Mouse (Mus musculus): ENCODE results near the gene Hes2. TPM values are rescaled to one million over a fixed set of nuclear protein-coding genes. Genes with fewer than 3 reads are reported as not detected.

Gene Hes2
- polyA plus RNA-seq, 1 experiment from 2014 or later: not detected

Other genes with a start within 250 kb of the Hes2 start
- 47.2 and 48.3 TPM in 2 replicates for gene Dnajc11, start 225.2 kb upstream of the Hes2 start, polyA plus RNA-seq (2015; fragmentation: Nextera tagmentation; extraction: Ambion mirVana)
- gene Thap3, start 169.9 kb upstream of the Hes2 start, polyA plus RNA-seq (2015; fragmentation: Nextera tagmentation; extraction: Ambion mirVana): 30.7 and 41.4 TPM in 2 replicates
- 10.0 and 11.3 TPM in 2 replicates for gene Phf13, start 162.6 kb upstream of the Hes2 start, polyA plus RNA-seq (2015; fragmentation: Nextera tagmentation; extraction: Ambion mirVana)
- gene Klhl21, start 150.1 kb upstream of the Hes2 start, polyA plus RNA-seq (2015; fragmentation: Nextera tagmentation; extraction: Ambion mirVana): 8.9 and 10.2 TPM in 2 replicates
- 18.4 and 18.9 TPM in 2 replicates for gene Zbtb48, start 131.2 kb upstream of the Hes2 start, polyA plus RNA-seq (2015; fragmentation: Nextera tagmentation; extraction: Ambion mirVana)
- gene Tas1r1, start 120.3 kb upstream of the Hes2 start, polyA plus RNA-seq (2015; fragmentation: Nextera tagmentation; extraction: Ambion mirVana): 0.32 and 0.59 TPM in 2 replicates
- 22.8 and 24.9 TPM in 2 replicates for gene Nol9, start 119.5 kb upstream of the Hes2 start, polyA plus RNA-seq (2015; fragmentation: Nextera tagmentation; extraction: Ambion mirVana)
- gene Plekhg5, start 86.4 kb upstream of the Hes2 start, polyA plus RNA-seq (2015; fragmentation: Nextera tagmentation; extraction: Ambion mirVana): 3.4 and 3.9 TPM in 2 replicates
- gene Tnfrsf25, start 42.9 kb upstream of the Hes2 start, polyA plus RNA-seq (2015; fragmentation: Nextera tagmentation; extraction: Ambion mirVana): 37.7 and 44.1 TPM in 2 replicates
- gene Espn, start 6.5 kb upstream of the Hes2 start, polyA plus RNA-seq (2015; fragmentation: Nextera tagmentation; extraction: Ambion mirVana): 3.2 and 3.6 TPM in 2 replicates
- 65.1 and 98.8 TPM in 2 replicates for gene Acot7, start 19.3 kb downstream of the Hes2 start, polyA plus RNA-seq (2015; fragmentation: Nextera tagmentation; extraction: Ambion mirVana)
- 1.2 and 1.4 TPM in 2 replicates for gene Gpr153, start 115.4 kb downstream of the Hes2 start, polyA plus RNA-seq (2015; fragmentation: Nextera tagmentation; extraction: Ambion mirVana)
- gene Hes3, start 132.8 kb downstream of the Hes2 start, polyA plus RNA-seq (2015; fragmentation: Nextera tagmentation; extraction: Ambion mirVana): 0.07 TPM in 1 of 2 replicates, not detected in the other
- gene Icmt, start 138.4 kb downstream of the Hes2 start, polyA plus RNA-seq (2015; fragmentation: Nextera tagmentation; extraction: Ambion mirVana): 19.2 and 19.7 TPM in 2 replicates
- gene Rnf207, start 160.1 kb downstream of the Hes2 start, polyA plus RNA-seq (2015; fragmentation: Nextera tagmentation; extraction: Ambion mirVana): 0.09 TPM in 1 of 2 replicates, not detected in the other
- 557 and 592 TPM in 2 replicates for gene Rpl22, start 166.9 kb downstream of the Hes2 start, polyA plus RNA-seq (2015; fragmentation: Nextera tagmentation; extraction: Ambion mirVana)
- gene Chd5, start 179.8 kb downstream of the Hes2 start, polyA plus RNA-seq (2015; fragmentation: Nextera tagmentation; extraction: Ambion mirVana): 0.03 and 0.07 TPM in 2 replicates